In the genomic region with DNA sequence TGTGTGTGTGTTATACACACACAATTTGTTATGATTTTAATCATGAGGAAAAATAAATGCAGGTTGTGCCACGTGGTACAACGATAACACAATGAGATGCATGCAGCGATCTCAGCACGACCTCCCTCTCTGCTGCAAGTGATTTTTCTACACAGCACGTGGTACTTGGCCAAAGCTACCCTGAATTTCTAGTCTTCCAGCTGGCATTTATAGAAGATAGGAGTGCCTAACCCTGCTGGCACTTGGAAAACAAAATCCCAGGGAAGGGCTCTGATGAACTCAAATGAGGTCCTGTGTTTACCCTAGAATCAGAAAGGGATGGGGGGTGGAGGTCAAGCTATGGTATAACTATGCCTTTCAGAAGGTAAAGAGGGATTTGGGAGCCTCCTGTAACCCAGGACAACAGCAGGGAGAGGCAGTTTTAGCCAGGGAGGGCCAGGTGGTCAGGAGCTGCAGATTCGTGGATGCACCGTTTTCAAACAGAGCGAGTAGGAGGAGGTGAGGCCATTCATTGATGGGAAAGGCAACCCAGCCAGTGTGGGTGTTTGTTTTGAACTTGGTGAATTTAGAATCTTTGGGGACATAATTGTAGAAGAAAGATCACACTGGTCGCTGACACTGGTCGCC, we compare ENCODE assay signal across 7 mouse cellular contexts. TPM values are rescaled to one million over a fixed set of nuclear protein-coding genes. Genes with fewer than 3 reads are reported as not detected.
DNase-seq lines count a peak whose midpoint lies in the region; ATAC-seq and TF ChIP-seq lines count a peak whose summit lies in the region.

No protein-coding gene starts in this region.

- H3K4me3 ChIP-seq in liver, adult 2 months (ENCODE audit: insufficient read depth, low read depth, low read length) = 0 out of 2 replicates have a peak overlapping the region, but pooled peaks have one; percentile 7
- no peak overlapping the region for H3K4me3 ChIP-seq in embryonic facial prominence, embryonic 12.5 days
- H3K4me3 ChIP-seq in intestine, postnatal 0 days (ENCODE audit: low read depth, low read length) = no peak overlapping the region
- H3K4me3 ChIP-seq in neural tube, embryonic 13.5 days = no peak overlapping the region

- peak overlapping the region; percentile 33 for H3K4me2 ChIP-seq in embryonic facial prominence, embryonic 12.5 days (replicated peaks)
- H3K4me2 ChIP-seq in intestine, postnatal 0 days (replicated peaks; ENCODE audit: low read depth) = peak overlapping the region; percentile 61
- H3K4me2 ChIP-seq in neural tube, embryonic 13.5 days = no peak overlapping the region

- no peaks in the 10 kb centered on the region for H3K27me3 ChIP-seq in liver, adult 2 months (ENCODE audit: control insufficient read depth, insufficient read depth, low read length)
- no peaks in the 10 kb centered on the region for H3K27me3 ChIP-seq in embryonic facial prominence, embryonic 12.5 days
- H3K27me3 ChIP-seq in intestine, postnatal 0 days (replicated peaks; ENCODE audit: control insufficient read depth, insufficient read depth, low read length) = no peaks in the 10 kb centered on the region
- no peaks in the 10 kb centered on the region for H3K27me3 ChIP-seq in neural tube, embryonic 13.5 days

- 0 out of 2 replicates have a peak overlapping the region, but pooled peaks have one; percentile 10 for H3K27ac ChIP-seq in liver, adult 2 months (replicated peaks; ENCODE audit: insufficient read depth, low read depth, low read length)
- H3K27ac ChIP-seq in embryonic facial prominence, embryonic 12.5 days = peak overlapping the region; percentile 80; the same call in 1 of the 2 replicates
- H3K27ac ChIP-seq in intestine, postnatal 0 days (ENCODE audit: low read depth, low read length) = peak overlapping the region; percentile 58; the same call in 1 of the 2 replicates
- H3K27ac ChIP-seq in neural tube, embryonic 13.5 days (replicated peaks) = 0 out of 2 replicates have a peak overlapping the region, but pooled peaks have one; percentile 57

- 50% methylated on average over 10 of the region's 10 CpGs for WGBS in liver, adult 2 months
- 65% methylated on average over 10 of the region's 10 CpGs for WGBS in embryonic facial prominence, embryonic 12.5 days
- 71% methylated on average over 10 of the region's 10 CpGs for WGBS in intestine, postnatal 0 days
- 74% methylated on average over 10 of the region's 10 CpGs for WGBS in neural tube, embryonic 13.5 days

- no peak for ATAC-seq in embryonic facial prominence, embryonic 12.5 days (ENCODE audit: insufficient number of reproducible peaks, insufficient read depth, low FRiP score, low TSS enrichment)
- no peak for ATAC-seq in intestine, postnatal 0 days
- ATAC-seq in neural tube, embryonic 13.5 days (ENCODE audit: low read depth) = no peak

- no peaks in the 10 kb centered on the region for H3K36me3 ChIP-seq in liver, adult 2 months (ENCODE audit: control insufficient read depth, insufficient read depth, low read length)
- H3K36me3 ChIP-seq in embryonic facial prominence, embryonic 12.5 days = no peaks in the 10 kb centered on the region
- H3K36me3 ChIP-seq in intestine, postnatal 0 days (ENCODE audit: control insufficient read depth, insufficient read depth) = no peaks in the 10 kb centered on the region
- H3K36me3 ChIP-seq in neural tube, embryonic 13.5 days = no peaks in the 10 kb centered on the region

- peaks cover 7% of the 10 kb centered on the region for H3K4me1 ChIP-seq in liver, adult 2 months (ENCODE audit: control insufficient read depth, insufficient read depth, low read length)
- H3K4me1 ChIP-seq in embryonic facial prominence, embryonic 12.5 days = peaks cover 21% of the 10 kb centered on the region
- peaks cover 9% of the 10 kb centered on the region; the same call in 1 of the 2 replicates for H3K4me1 ChIP-seq in intestine, postnatal 0 days (replicated peaks; ENCODE audit: control insufficient read depth, insufficient read depth, low read length)
- H3K4me1 ChIP-seq in neural tube, embryonic 13.5 days (replicated peaks) = peaks cover 27% of the 10 kb centered on the region

- TF ChIP-seq CTCF in liver, adult 2 months (IDR thresholded peaks at IDR 0.05; ENCODE audit: low read depth, low read length) = no peak
- no peak for TF ChIP-seq CTCF in intestine, postnatal 0 days (IDR thresholded peaks at IDR 0.05; ENCODE audit: low read depth)

- no peak for DNase-seq in liver, adult 2 months (ENCODE audit: extremely low read depth, low read depth, low spot score)
- no peak for DNase-seq in liver
- DNase-seq in adrenal gland, adult 8-10 months = no peak
- DNase-seq in spleen, postnatal 14 days (ENCODE audit: low spot score in 2 of 2) = no peak

- no peak overlapping the region for H3K9ac ChIP-seq in liver, adult 2 months (ENCODE audit: low read depth, low read length)
- H3K9ac ChIP-seq in embryonic facial prominence, embryonic 12.5 days = no peak overlapping the region
- no peak overlapping the region for H3K9ac ChIP-seq in intestine, postnatal 0 days (ENCODE audit: low read depth, low read length)
- H3K9ac ChIP-seq in neural tube, embryonic 13.5 days = no peak overlapping the region

- no peak for TF ChIP-seq POLR2A in liver, adult 2 months (IDR thresholded peaks at IDR 0.05; ENCODE audit: extremely low read depth, insufficient read depth, low read length)

- H3K9me3 ChIP-seq in embryonic facial prominence, embryonic 12.5 days = no peaks in the 10 kb centered on the region
- no peaks in the 10 kb centered on the region for H3K9me3 ChIP-seq in intestine, postnatal 0 days (ENCODE audit: control insufficient read depth)
- no peaks in the 10 kb centered on the region for H3K9me3 ChIP-seq in neural tube, embryonic 13.5 days

- no peaks in the 10 kb centered on the region for H3K79me2 ChIP-seq in liver, adult 2 months (ENCODE audit: control insufficient read depth, insufficient read depth, low read length)

RNA-seq across cellular contexts. Expression of gene Vcpkmt, which starts 46.1 kb away (rescaled TPM):
- 2.2 and 3.0 TPM in 2 replicates for total RNA-seq in liver, adult 2 months (2014; rRNA removed)
- polyA plus RNA-seq in liver, adult 2 months (2012; rRNA removed) = 2.6 and 2.9 TPM in 2 replicates
- 33.6 and 35.2 TPM in 2 replicates for polyA plus RNA-seq in embryonic facial prominence, embryonic 12.5 days (2016; fragmentation: Nextera tagmentation; extraction: Ambion mirVana)
- polyA plus RNA-seq in intestine, postnatal 0 days (2015; fragmentation: Nextera tagmentation; extraction: Ambion mirVana) = 17.5 and 19.4 TPM in 2 replicates
- 25.6 and 28.2 TPM in 2 replicates for polyA plus RNA-seq in neural tube, embryonic 13.5 days (2015; fragmentation: Nextera tagmentation; extraction: Ambion mirVana)
- total RNA-seq in adrenal gland, adult 8-10 months (2022) = 10 to 100 TPM; 14.5 to 21.8 (median 18.3) TPM

Comparison
In these comparisons a context has a peak if more than half of its experiments do, and no peak if none do; other contexts are left out.
1. H3K27ac ChIP-seq: peak in every context shown above with its lines; median percentile 80 in embryonic facial prominence, embryonic 12.5 days; 58 in intestine, postnatal 0 days; 57 in neural tube, embryonic 13.5 days; 10 in liver, adult 2 months.